Mouse (Mus musculus) telencephalon, adult 2 months (tissue): ENCODE measurements around the gene Ick.

Experiments used
- DNase-seq: peaks from one replicate; pipeline ENCODE4 v3.0.0-alpha.2; 2011; ENCODE audit warnings: low read depth, low spot score

Ick gene

DNA sequence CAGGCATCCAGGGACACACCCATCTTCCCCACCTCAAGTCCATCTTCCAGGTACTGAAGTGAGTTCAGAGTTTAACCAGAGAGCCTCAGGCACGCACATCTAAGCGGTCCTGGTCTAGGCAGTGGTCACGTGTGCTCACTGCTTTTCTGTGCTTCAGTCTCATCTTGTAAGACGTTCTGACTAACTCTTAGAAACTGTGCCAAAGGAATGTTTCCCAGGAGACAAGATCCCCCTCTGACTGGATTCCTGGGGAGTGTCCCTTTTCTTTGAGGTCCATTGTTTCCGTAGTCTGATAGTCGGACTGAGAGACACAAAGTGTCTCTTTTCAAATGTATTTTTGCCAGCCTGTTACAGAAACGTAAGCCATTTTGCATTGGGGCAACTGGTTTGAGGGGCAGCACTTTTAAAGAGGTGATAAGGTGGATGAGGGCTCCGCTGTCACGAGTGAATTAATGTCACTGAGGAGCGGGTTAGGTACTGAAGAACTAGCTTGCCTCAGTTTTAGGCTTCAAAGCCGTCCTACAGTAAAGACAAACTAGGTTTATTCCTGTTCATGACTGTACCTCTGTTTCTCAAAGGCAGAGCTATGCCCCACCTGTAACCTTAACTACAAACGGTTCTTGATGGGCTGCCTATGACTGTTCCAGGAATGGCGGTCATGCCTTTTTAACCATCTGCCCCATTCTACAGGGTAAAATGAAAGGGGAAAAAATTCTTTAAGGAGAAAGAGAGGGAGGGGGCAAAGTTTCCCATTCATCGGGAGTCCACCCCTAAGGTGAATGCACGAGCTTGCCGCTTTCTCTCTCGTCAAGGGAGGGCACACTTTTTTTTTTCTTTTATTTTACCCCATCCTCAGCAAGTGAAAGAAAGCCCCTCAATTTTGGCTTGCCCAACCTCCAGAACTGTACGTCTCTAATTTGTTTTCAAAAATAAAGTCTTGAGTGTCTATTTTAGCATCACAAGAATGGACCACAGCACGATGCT, 82.0 kb downstream of the Ick start:
- no peak for DNase-seq

DNA sequence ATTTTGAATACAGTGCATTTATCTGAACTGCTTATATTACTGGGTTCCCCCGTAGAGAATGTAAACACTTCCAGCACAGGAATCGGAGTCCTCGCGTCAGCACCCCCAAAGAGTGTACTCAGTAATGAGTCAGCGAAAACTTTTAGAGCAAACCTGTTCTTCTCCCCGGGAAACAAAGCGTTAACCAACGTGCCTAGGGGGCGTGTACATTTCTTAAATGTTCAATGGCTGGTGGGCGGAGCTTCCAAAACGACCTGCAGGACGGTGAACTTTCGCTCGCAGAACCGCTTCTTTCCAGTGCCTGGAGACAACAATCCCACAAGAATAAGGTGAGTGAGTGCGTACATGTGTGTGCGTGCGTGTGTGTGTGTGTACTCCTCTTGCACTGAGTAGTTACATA, 82.7 kb downstream of the Ick start:
- DNase-seq = no peak

DNA sequence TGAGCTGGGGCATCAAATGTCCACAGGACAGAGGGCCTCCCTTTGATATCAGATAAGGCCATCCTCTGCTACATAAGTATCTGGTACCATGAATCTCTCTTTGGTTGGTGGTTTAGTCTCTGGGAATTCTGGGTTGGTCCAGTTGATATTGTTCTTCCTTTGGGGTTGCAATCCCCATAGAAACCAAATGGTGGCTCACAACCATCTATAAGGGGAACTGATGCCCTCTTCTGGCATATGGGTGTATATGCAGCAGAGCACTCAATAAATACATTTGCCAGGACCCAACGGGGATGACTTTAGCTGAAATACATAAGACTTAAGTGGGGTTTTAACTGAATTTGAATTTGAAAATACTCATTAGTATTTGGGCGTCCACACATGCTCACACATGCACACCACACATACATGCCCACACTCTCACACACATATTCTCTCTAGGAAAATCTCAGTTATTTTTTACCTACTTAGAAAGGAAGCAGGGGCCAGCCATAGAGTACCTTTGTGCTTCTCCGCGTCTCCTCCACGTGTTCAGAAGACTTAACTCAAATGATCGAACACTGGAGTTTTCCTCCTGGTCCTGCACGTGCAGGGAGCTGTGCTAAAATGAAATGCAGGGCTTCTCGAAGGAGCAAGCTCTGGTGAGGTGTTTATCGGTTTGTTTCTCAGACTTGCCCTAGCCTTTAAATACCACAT, 85.1 kb downstream of the Ick start:
- DNase-seq = no peak

DNA sequence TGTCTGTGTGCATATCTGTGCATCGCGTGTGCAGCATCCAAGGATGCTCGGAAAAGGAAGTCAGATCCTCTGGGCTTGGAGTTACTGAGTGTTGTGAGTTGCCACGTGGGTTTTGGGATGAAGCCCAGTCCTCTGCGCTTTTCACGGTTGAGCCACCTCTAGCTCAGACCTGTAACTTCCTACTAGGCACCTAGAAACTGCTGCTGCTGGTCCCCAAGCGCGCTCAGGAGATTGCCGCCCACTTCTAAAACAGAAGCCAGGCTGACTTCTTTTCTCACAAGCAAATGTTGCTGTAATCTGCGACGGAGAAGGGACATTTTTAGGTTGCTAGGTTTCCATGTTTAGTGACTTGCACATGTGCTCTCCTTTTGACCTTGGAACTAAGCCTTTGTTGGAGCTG, 86.0 kb downstream of the Ick start:
- DNase-seq = no peak

DNA sequence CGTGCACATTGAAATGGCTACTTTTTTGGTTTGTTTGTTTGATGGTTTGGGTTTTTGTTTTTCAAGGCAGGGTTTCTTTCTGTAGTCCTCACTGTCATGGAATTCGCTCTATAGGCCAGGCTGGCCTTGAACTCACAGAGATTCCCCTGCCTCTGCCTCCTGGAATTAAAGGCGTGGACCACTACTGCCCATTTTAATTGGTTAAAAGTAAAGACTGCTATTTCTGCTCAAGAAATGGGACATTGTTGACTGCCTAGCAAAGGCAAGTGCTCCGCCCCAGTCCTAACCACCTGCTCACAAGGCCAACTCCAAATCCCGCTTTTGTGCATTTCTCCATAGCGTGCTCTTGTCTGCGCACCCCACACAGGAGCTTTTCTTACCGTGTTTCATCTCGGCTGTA, 88.8 kb downstream of the Ick start:
- no peak for DNase-seq

DNA sequence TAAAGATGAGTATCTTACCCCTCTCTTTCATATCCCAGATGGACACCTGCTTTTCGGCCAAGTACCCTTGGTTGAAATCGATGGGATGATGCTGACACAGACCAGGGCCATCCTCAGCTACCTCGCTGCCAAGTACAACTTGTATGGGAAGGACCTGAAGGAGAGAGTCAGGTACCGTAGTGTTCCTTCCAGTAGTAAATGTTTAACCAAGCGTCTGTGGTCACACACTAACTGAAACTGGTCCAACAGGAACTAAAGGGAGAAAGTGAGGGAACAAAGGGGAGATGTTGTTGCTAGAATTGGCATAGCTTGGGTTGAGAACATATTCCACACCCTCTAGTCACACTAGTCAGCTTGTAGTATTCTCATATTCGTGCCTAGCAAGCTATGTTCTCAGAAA, 95.2 kb downstream of the Ick start:
- DNase-seq = no peak

DNA sequence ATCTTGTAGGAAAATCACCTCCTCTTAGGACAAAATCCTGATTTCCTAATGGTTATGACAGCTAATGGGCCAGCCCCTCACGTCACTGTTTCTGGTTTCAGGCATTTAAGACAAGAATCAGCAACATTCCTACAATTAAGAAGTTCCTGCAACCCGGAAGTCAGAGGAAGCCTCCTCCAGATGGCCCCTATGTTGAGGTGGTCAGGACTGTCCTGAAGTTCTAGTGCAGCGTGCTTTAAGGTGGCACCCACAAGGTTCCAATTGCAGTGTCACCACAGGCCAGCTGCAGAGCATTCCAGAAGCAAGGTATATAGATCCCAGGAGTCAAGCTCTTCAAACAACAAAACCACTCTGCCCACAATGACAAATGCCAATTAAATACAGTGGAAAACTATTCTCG, 100.0 kb downstream of the Ick start:
- DNase-seq = no peak

DNA sequence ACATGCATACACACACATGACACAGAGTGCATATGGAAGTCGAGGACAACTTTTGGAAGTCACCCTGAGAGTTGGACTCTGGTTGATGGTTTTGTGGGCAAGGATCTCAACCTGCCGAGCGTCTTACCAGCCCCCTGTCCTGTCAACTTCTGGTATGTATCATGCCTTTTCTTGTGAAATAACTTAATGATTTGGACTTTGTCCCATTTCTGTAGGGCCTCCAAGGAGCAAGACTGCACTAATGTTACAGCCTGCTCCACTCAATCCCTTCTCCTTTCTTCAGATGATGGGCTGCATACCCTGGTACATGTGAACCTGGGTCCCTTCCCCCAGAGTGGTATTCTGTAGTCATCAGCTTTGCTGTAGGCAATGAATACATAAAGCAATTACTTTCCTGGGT, 101.1 kb downstream of the Ick start:
- no peak for DNase-seq

DNA sequence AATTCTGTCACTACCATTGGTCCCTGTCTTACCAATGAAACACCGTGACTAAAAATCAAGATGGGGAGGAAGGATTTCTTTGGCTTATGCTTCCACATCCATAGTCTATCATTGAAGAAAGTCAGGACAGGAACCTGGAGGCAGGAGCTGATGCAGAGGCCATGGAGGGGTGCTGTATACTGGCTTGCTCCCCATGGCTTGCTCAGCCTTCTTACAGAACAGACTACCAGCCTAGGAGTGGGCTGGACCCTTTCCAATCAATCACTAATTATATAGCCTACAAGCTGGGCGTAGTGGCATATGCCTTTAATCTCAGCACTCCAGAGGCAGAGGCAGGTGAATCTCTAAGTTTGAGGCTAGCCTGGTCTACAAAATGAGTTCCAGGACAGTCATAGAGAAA, 101.8 kb downstream of the Ick start:
- no peak for DNase-seq

DNA sequence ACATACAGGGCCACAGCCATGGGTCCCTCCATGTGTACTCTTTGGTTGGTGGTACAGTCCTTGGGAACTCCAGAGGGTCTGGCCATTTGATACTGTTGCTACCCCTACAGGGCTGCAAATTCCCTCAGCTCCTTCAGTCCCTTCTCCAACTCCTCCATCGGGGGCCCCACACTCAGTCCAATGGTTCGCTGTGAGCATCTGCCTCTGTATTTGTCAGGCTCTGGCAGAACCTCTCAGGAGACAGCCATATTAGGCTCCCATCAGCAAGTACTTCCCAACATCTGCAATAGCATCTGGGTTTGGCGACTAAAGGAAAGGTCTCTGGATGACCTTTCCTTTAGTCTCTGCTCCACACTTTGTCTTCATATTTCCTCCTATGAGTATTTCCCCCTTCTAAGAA, 102.5 kb downstream of the Ick start:
- no peak for DNase-seq

DNA sequence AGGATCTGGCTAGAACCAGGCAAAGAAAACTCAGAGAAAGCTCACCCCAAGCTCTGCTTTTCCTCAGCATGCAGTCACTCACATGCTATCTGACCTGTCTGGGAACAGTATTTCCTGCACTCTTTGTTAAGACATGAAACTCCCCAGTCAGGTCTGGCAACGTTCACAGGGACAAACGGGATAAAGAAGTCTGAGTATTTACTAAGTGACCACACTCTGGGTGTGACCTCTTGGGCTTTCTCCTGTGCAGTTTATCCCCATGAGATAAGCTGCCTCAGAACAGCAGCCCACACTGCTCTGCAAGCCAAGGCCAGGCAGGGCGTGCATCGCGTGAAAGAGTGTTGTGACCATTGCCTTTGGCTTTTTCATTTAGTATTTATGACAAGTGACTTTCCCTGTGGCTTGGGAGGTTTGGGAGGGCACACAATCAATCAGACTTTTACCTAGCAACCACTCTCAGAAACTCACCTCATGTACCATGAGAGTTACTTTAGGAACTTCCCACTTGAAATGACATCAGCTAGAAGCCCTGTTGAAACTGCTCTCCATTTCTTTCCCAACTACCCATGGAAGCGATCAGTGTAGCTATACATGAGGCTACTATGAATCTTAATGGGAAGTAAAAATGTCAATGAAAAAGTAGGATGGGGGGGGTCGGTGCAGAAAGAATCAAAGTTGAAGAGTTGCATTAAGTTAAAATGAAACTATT, 103.5 kb downstream of the Ick start:
- no peak for DNase-seq

DNA sequence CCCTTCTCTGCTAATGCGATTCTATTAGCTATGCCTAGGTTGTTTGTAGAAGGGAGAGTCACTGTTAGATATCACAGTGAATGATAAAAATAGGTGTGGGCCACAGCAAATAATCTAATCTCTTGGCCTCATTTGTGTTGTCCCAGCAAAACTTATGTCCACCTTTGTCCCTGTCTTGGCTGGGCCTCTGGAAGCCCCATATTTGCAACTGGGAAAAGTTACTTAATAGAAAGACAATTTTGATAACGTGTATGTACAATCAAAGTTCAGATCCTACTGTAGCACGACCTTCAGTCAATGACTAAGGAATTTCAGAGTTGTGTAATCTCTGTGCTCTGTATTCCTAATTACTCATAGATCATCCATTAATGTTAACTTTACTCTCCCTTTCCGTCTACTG, 108.1 kb downstream of the Ick start:
- DNase-seq = no peak
